Mouse (Mus musculus): Measurements from ENCODE around the gene Ak2.

DNA sequence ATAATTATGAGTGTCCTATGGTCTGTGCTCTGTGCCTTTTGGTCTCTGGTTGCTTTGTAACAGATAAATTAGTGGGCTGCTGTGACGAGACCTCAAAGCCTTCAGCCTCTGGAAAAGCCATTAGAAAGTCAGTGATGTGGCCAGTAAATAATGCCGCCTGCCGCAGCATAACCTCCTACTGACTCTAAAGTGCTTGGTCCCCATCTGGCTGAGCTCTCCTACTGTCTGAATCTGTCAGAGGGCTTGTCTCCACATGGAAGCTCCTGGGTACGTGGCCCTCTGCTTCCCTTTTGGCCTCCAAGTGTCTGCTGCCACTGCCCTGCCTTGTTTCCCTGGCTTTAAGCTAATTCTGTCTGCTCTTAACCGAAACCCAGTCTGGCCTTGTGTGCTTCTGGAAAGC lies 17.8 kb downstream of the Ak2 start:
- TF ChIP-seq POLR2A (IDR thresholded peaks at IDR 0.05; ENCODE audit: insufficient read depth, low read length), result no peak
- TF ChIP-seq CTCF (IDR thresholded peaks at IDR 0.05; ENCODE audit: low read depth, low read length), result no peak
- TF ChIP-seq EP300 (IDR thresholded peaks at IDR 0.05; ENCODE audit: insufficient read depth, low read depth, low read length), result no peak
